Mouse (Mus musculus): ENCODE data around the gene Tollip.

Tollip gene

DNA sequence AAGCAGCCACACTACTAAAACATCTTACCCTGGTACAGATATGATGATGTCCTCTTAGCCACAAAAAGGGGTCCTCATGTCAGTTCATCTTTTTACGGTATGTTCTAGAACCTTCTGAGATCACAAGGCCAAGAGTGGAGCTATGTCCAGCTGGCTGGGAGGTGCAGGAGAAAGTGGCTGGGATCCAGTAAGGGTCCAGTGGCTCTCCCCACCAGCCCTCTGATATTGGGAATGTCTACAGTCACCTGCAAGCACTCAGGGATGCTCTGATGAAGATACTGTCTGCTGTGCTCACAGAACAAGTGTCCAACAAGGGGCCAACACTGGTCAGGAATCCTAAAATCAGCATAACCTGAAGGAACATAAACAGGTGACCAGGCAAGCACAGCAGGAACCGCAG lies at the start of gene Tollip:
Gene Tollip (minus strand): TSS at position 101 of the 400 bp plus-strand sequence.
- DNase-seq (ENCODE audit: low spot score in 2 of 2) = no peak

DNA sequence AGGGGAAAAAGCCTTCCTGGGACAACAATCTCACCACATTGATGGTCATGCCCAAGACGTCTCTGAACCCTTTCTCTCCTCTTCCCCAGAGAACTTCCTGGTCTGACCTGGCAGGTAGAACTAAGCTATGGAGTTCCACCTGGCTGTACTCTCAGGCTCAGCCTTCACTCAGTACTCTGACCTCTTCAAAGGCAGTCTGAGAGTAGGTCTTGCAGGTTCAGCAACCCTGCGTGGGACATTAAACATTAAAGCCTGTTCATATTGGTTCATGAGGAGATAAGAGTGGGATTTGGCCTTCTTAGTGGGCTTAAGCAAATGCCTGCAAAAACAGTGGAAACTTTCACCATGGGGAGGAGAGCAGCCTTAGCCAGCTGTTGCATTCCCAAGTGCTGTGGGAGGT lies 48.0 kb upstream of the Tollip start:
- no peak for DNase-seq (ENCODE audit: low spot score in 2 of 2)

DNA sequence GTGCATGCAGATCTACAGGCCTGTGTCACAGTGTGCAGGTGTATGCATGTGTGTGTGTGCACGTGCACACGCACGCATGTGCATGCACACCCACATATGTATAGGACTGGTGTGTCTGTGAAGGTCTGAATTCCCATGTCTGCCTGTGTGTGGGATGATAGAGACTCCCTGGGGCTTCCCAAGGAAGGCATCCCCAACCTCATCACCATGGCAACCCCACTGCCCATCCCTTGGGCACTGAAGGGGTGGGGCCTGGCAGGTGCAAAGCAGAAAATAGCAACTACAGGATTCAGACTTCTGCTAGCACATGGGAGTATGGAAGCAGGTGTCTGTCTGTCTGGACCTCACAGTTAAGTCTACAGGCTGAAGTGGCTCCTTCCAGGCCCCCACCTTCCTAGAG lies 44.2 kb upstream of the Tollip start:
- DNase-seq (ENCODE audit: low spot score in 2 of 2) = no peak

DNA sequence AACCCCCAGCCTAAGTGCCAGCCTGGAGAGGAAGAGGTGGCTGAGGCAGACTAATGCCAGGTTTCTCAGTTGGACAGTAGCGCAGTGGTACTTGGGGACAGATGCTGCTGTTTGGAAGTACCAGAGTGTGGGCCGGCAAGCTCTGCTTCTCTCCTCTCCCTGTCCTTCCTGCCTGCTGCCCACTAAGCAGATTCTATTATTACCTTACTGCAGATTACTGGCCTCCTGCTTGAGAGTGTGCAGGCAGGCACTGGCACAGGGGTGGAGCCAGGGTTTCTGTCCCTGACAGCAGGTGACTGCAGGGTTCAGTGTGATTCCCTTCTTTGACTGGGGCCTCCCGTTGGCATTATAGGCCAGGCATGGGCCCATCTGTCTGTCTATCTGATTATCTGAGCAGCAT lies 43.2 kb upstream of the Tollip start:
- no peak for DNase-seq (ENCODE audit: low spot score in 2 of 2)

DNA sequence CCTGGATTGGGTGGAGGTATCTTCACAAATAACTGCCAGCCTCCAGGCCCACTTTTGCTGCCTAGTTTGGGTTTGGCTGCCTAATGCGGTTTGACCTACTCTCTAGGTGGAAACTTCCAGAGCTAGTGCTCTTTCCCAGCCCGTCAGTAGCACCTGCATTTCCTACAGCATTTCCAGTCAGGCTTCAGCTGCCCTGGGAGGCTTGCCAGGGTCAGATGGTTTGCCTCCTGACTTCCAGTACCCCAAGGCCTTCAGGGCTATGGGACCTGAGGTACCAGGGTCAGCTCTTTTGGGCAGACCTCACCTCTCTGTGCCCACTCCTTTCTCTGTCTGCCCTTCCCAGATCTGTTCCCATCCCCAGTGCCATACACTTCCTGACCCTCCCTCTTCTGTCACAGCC lies 42.6 kb upstream of the Tollip start:
- DNase-seq (ENCODE audit: low spot score in 2 of 2) = no peak

DNA sequence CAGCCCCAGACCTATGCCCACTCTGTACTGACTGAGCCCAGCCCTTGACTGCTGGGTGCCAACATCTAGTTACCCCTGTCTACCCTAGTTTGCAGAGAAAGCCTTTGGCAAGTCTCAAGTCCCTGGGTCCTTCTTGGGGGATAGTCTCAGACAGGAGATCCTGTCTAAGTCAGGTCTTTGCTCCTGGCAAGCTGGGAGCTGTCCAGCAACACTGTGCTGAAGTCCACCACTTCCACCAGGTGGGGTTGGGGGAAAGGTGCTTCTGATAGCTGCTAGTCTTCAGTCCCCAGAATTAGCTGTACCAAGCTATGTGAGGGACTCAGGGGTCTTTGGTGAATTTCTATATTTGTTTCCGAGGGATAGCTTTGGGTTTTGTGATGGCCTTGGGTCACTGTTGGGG lies 40.8 kb upstream of the Tollip start:
- DNase-seq (ENCODE audit: low spot score in 2 of 2) = peak in 1 of 2 experiments; percentile 26

DNA sequence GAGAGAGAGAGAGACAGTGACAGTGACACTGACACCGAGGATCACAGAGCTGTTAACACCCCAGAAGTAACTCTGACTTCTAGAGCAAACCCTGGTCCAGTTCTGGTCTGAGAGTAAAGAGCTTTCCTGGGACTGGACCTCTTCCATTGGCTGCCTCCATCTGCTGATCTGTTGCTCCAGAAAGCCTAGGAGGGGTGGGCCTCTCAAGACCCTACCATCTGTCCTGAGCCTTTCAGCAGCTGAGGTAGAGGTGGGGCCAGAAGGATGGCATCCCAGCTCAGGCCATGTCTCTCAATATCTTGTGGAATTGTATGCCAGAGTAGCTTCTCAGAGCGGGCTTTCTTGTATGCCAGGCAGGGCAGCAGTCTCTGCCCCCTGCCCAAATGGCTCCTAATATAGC lies 39.9 kb upstream of the Tollip start:
- DNase-seq (ENCODE audit: low spot score in 2 of 2) = no peak

DNA sequence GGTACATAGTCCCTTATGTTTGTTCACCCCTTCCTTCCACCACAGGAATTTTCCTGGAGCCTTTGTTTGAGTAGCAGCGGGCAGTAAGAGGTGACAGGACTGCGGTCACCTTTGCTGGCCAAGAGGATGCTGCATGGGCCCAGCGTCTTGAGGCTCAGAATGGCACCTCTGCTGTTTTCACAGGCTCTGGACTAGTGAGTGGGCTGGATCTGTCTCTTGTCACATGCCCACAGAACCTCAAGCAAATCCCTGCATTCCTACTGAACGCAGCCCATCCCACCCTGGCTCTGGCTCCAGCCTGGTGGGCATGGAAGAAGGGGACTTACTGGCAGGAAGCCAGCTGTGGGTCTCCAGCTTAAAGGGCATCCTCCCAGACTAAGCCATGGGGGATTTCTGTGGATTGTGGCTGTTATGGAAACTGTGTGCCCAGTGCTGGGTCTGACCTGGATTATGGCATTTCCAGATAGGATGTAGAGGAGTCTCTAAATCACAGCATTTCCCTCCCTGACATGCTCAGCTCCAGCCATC lies 39.3 kb upstream of the Tollip start:
- DNase-seq (ENCODE audit: low spot score in 2 of 2) = no peak

DNA sequence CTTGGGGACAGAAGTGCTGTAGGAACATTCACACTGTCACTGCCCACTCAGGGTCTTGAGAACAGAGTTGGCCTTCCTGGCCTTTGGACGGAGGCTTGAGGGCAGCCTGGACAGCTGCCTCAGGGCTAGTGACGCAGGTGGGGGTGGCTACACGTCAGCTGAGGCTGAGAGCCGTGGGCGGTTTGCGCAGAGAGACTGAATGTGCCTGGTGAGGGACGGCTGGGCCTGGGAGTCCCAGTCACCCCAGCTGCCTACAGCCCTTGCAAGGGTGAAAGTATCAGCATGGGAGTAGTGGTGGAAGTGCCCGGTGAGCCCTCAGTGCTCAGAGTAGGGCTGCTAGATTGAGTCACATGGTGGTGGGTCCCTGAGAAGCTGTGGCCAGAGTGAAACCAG lies 37.9 kb upstream of the Tollip start:
- DNase-seq (ENCODE audit: low spot score in 2 of 2) = no peak

DNA sequence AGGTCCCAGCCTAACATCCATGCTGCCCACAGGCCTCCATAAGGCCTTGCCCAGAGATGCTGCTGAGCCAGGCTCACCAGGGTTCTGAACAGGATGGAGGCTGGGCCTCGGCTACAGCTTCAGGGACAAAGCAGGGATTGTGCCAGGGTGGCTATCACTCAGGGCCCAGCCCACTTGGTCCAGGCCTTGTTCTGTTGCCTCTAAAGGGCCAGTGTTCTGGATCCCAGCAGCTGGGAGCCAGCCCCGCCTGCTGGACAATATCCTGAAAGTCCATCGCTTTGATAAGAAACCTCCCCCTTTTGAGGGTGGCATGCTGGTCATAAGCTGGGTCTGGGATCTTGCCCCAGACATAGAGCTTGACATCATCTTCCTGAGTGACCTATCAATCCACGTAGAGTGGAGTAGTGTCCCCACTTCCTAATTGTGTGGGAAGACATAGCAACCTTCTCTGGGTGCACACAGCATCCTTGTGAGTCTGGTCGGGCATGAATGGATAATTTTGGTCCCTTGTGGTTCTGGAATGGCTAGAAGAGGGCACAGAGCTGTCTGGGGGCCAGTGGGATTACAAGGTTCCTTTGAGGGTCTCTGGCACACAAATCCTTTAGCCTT lies 37.4 kb upstream of the Tollip start:
- no peak for DNase-seq (ENCODE audit: low spot score in 2 of 2)

DNA sequence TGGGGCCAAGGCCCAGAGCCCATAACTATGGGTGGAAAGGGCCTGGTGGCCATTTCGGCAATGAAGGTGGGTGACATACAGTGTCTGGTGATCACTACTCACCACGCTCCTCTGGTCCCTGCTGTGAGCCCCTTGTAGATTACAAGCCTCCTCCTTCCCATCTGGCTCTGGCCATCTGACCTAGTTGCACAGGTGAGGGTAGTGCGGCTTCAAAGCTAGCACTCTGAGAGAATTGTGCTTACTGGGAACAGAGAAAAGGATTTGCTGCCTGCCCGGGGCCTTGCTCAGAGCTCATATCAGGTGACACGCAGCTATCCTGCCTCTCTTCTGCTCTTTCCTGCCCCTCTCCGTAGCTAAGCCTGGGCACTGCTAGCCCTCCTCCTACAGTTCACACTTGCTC lies 35.3 kb upstream of the Tollip start:
- DNase-seq (ENCODE audit: low spot score in 2 of 2) = no peak

DNA sequence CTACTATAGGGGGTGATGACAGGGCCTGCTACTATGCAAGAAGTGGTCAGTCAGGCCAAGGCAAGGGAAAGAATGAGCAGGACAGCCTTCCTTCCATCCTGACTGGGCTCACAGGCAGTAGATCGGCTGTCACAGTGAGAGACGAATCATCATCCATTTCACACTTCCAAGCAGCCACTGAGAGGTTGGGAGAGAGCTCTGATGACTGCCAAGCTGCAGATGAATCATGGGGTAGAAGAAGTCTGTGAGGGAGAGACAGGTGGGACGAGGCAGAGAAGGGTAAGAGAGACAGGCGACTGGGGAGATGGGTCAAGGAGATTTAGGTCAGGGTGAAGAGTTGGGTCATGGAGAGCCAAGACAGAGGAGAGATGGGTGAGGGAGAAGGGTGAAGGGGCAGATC lies 34.6 kb upstream of the Tollip start:
- DNase-seq (ENCODE audit: low spot score in 2 of 2) = no peak

DNA sequence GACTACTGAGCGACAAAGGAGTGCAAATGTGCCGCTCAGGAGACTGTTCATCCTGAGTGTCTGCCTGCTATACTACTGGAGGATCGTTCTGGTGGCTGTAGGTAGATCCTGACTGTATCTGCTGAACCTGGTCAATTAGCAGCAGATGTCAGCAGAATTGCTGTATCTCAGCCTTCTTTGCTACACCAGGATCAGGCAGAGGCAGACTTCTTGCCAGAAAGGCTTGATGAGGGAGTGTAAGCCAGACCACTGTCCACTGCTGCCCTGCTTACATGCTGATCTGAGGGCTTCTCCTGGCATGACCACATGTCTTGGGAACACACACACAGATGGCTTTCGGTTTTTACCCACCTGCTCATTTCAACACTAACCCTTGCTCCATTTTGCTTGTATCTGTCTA lies 33.5 kb upstream of the Tollip start:
- DNase-seq (ENCODE audit: low spot score in 2 of 2) = no peak

DNA sequence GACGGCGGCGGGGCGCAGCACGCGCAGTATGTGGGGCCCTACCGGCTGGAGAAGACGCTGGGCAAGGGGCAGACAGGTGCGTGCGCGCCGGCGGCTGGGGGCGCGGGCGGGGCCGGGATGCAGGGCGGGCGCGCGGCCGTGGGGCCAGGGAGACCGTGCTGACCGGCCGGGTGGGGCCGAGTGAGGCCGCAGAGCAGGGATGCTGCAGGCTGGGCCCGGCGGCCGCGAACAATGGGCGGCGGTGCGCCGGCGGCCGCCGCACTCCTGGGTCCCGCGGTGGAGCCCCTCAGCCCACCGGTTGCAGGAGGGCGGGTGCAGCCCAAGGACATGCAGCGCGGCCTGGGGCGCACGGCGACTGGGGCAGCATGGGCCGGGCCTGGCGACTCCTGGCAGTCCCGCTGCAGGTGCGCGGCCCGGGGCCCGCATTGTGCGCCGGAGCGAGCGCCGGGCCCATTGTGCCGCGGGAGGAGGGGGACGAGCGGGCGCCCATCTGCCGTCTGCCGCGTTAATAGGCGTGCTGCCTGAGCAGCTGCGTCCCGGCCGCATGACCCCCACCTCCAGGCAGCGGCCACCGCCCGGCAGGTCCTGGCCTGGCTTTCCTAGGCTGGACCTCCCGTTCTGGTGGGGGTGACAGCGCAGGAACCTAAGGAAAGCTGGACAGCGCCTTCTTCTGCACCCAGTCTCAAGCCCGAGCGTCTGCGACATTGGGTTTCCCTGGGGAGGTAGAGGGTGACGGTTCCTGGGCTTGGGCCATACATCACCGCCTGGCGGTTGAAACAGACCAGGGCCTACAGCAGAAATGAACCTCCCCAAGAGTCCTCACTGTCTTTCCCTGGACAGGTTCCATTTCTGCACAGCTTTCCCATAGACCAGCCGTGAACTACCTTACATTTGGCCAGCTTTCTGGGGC lies 32.1 kb upstream of the Tollip start:
- DNase-seq (ENCODE audit: low spot score in 2 of 2) = peak in 1 of 2 experiments; percentile 10

DNA sequence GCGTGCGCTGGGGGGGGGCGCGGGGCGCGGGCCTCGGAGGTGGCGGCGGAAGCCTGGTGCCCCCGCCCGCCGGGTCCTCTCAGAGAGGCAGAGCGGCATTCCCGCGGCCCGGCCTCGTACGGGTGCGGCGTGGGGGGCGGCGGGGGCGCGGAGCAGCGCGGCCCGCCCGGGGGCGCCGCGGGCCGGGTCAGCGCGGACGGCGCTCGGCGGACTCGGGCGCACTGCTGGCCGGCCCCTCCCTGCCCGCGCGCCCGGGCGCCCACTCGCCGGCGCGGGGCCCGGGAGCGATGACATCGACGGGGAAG lies 31.4 kb upstream of the Tollip start:
- no peak for DNase-seq (ENCODE audit: low spot score in 2 of 2)

DNA sequence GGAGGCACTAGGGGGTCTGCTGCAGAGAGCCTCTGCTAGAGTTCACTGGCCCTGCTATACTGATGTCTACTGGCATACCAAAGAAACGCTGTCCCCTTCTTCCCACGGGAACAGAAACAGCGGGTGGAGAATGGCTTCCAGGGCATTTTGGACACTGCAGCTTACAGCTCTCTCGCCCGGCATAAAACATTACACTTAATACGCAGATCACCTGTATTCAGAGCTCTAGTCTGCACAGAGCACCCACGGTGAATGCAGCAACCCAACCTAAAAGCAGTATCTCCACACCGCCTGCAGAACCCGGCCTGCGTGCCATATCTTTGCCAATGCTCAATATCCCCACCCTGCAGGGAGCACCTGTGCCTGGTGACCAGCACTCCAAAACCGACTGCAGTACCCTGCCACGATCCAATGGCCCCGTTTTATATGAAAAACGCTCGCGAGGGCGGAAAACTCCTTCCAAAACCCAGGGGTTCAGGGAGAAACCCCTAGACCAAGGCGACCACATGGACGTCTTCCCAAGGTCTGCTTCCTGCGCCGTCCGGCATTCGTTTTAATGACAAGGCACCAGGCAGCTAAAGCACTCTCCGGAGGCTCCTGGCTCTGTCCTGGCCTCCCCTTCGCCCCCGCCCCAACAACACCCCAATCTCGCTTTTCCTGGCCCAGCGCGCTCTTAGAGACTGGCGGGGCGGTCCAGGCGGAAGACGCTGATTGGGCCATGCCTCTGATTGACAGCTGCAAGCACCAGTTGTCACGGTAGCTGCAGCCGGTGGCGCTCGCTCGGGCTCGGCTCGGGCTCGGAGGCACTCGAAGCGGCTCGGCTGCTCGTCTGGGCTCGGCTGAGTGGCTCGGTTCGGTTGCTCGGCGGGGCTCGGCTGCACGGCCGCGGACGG lies 30.8 kb upstream of the Tollip start, which contains the start of gene Brsk2:
Gene Brsk2 (plus strand): TSS at position 846 of the 893 bp plus-strand sequence.
- DNase-seq (ENCODE audit: low spot score in 2 of 2) = peak; percentile 54 to 85

DNA sequence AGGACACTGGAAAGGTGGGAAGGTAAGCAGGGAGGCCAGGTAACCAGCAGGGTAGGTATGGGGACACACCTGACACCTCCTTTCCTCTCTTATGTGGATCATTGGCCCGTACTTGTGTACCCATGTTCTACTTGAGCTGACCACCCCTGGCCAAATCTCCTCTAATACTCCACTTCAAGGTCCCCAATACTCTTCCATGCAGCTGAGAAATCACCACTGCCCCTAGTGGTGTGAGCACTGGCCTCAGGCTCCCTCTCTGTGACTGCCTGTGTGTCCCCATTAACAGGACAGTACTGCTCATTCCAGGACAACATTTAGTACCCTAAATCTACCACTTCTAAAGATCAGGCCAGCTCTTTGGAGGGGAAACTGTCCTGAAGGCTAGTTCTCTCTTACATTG lies 29.7 kb upstream of the Tollip start:
- DNase-seq (ENCODE audit: low spot score in 2 of 2) = no peak

DNA sequence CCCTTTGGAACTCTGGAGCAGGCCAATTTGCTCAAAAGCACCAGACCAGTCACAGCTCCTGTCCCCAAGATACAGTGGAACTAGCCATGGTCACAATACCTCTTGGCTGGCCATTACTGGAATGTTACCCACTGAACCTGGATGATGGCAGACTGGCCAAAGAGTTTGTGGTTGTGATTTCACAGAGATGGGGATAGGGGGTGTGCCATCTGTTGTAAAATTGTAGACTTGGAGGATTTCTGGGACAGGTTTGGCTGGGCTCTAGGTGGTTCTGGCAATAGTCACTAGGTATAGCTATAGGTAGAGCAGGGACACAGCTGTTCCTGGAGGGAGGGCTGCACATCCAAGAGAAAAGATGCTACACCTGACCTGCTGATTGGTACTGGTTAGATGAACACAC lies 29.2 kb upstream of the Tollip start:
- no peak for DNase-seq (ENCODE audit: low spot score in 2 of 2)

DNA sequence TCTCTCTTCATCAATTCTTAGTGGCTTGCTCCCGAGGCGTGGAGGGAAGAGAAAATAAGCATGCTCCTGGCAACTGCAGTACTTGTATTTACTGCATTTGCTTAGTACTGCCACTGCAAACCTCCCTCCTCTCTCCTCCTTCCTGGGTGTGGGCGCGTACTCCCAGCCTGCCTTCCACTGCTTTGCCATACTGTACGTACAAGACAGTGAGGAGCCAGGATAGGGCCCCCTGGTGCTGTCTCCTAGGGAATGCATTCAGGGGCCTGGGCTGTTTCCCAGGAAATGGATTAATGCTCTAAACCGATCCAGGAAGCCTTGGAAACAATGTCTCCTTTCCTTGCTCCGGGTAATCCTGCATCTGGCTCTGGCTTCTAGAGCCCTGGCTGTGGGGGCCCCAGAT lies 27.6 kb upstream of the Tollip start:
- no peak for DNase-seq (ENCODE audit: low spot score in 2 of 2)

DNA sequence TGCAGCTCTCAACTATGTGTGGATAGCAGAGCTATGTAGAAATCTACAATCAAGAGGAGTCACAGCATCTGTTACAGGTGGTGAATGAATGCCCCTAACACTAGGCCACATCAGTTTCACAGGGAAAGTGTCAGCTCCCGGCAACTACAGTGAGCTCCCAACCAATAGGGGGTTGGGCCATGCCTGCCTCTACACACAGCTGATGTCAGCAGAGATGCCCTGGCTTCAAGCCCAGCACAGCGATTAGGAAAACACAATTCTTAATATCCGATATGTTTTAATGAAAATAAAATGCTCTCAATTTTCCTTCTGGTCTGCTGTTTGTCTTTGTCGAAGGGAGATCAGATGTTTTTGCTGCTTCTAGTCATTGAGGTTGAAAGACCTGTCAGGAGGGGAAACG lies 25.1 kb upstream of the Tollip start:
- no peak for DNase-seq (ENCODE audit: low spot score in 2 of 2)

DNA sequence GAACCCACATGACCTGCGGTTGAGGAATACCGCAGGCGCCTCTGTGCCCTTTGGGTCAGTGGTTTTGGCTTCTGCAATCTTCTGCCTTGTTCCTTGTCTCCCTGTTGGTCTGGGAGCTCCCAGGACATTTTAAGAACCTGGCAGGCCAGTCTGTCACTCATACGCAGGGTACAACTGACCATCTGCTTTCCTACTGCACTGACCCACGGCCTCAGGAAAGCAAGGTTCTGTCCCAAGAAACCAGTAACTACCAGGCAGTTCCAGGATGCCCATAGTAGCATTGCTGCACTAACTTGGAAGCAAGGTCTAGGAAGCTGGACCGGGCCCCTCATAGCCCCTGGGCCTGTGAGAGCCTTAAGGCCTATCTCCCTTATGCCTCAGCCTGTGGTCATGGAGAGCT lies 16.6 kb upstream of the Tollip start:
- DNase-seq (ENCODE audit: low spot score in 2 of 2) = no peak
